Mouse (Mus musculus) heart, postnatal 0 days (tissue): Measurements from ENCODE around the gene Cerk.

ENCODE experiments used
- CTCF ChIP-seq: IDR thresholded peaks from 2 replicates; pipeline ENCODE4 v1.5.1; 2016; ENCODE audit warnings: antibody characterized with exemption, control low read depth, low read depth
- EP300 ChIP-seq: IDR thresholded peaks from 2 replicates; pipeline ENCODE4 v1.6.1; 2016; ENCODE audit warnings: antibody characterized with exemption, low read depth

- TF ChIP-seq CTCF (no peak), EP300 (no peak)
These were observed 84.4 kb downstream of the Cerk start for GRCm38 (mm10) chr15:86101585-86101984.
